Mouse (Mus musculus) megakaryocyte, embryonic 14.5 days (primary cell): ENCODE measurements at regions not wholly inside any gene's neighbourhood (a gene's known extent, or its start where the extent isn't known, plus 50 kb on each side); places are given as distances from the start of the nearest gene placed in this dataset.

Experiments used
- H3K27me3 ChIP-seq: replicated peaks from 2 replicates; pipeline ENCODE3; 2012; ENCODE audit warnings: inconsistent platforms
- H3K36me3 ChIP-seq: replicated peaks from 2 replicates; pipeline ENCODE3; 2012; ENCODE audit warnings: low read length, inconsistent platforms, mixed read lengths
- H3K4me1 ChIP-seq: 2 replicates; pipeline ENCODE4 v1.6.1; 2012; ENCODE audit warnings: inconsistent platforms
- H3K4me3 ChIP-seq: replicated peaks from 2 replicates; pipeline ENCODE3; 2012; ENCODE audit warnings: moderate library complexity, mild to moderate bottlenecking, inconsistent platforms
- H3K9me3 ChIP-seq: 2 replicates; pipeline ENCODE4 v1.6.1; 2012; ENCODE audit warnings: inconsistent platforms
- FLI1 ChIP-seq: IDR thresholded peaks from 2 replicates; pipeline ENCODE4 v1.6.1; 2012; ENCODE audit warnings: low read length, inconsistent platforms, mixed read lengths
- GATA1 ChIP-seq: IDR thresholded peaks from 3 replicates; pipeline ENCODE4 v1.6.1; 2012; ENCODE audit warnings: mixed read lengths, low read length, inconsistent platforms, borderline replicate concordance

GRCm38 (mm10) chr13:28633541-28634041 is 319.9 kb downstream of the Sox4 start:
- no peaks in the 10 kb centered on the region for H3K9me3 ChIP-seq
- H3K36me3 ChIP-seq: no peaks in the 10 kb centered on the region
- no peak for TF ChIP-seq FLI1
- no peak for TF ChIP-seq GATA1
- H3K27me3 ChIP-seq: peaks cover 2% of the 10 kb centered on the region
- H3K4me3 ChIP-seq: no peak overlapping the region
- H3K4me1 ChIP-seq: peaks cover 41% of the 10 kb centered on the region

GRCm38 (mm10) chr13:28629431-28630331 is 323.8 kb downstream of the Sox4 start:
- Histone ChIP-seq H3K9me3 (no peaks in the 10 kb centered on the region), H3K4me1 (peaks cover 41% of the 10 kb centered on the region), H3K27me3 (peaks cover 2% of the 10 kb centered on the region), H3K4me3 (peak overlapping the region; percentile 53), H3K36me3 (no peaks in the 10 kb centered on the region)
- TF ChIP-seq GATA1 (no peak), FLI1 (no peak)

GRCm38 (mm10) chr13:28628751-28629150 is 324.8 kb downstream of the Sox4 start:
- H3K27me3 ChIP-seq: peaks cover 2% of the 10 kb centered on the region
- TF ChIP-seq GATA1: no peak
- no peak for TF ChIP-seq FLI1
- H3K36me3 ChIP-seq: no peaks in the 10 kb centered on the region
- H3K4me3 ChIP-seq: no peak overlapping the region
- H3K4me1 ChIP-seq: peaks cover 41% of the 10 kb centered on the region
- no peaks in the 10 kb centered on the region for H3K9me3 ChIP-seq

- no peak for TF ChIP-seq FLI1
- TF ChIP-seq GATA1: no peak
- no peaks in the 10 kb centered on the region for H3K9me3 ChIP-seq
- H3K4me3 ChIP-seq: no peak overlapping the region
Measured at GRCm38 (mm10) chr13:28618961-28619360, 334.6 kb downstream of the Sox4 start.

GRCm38 (mm10) chr13:28617503-28617902 is 336.0 kb downstream of the Sox4 start:
- peaks cover 3% of the 10 kb centered on the region; the same call in 1 of the 2 replicates for H3K4me1 ChIP-seq
- no peaks in the 10 kb centered on the region for H3K36me3 ChIP-seq
- no peak overlapping the region for H3K4me3 ChIP-seq
- H3K9me3 ChIP-seq: peaks cover 4% of the 10 kb centered on the region; the same call in 1 of the 2 replicates
- TF ChIP-seq FLI1: no peak
- TF ChIP-seq GATA1: no peak
- H3K27me3 ChIP-seq: no peaks in the 10 kb centered on the region

More at GRCm38 (mm10) chr13:28618961-28619360, 334.6 kb downstream of the Sox4 start:
- no peaks in the 10 kb centered on the region for H3K27me3 ChIP-seq
- no peaks in the 10 kb centered on the region for H3K36me3 ChIP-seq
- H3K4me1 ChIP-seq: peaks cover 3% of the 10 kb centered on the region; the same call in 1 of the 2 replicates

- H3K36me3 ChIP-seq: no peaks in the 10 kb centered on the region
- peaks cover 5% of the 10 kb centered on the region; the same call in 1 of the 2 replicates for H3K9me3 ChIP-seq
- no peak overlapping the region for H3K4me3 ChIP-seq
- no peak for TF ChIP-seq FLI1
- no peak for TF ChIP-seq GATA1
- peaks cover 3% of the 10 kb centered on the region; the same call in 1 of the 2 replicates for H3K4me1 ChIP-seq
- H3K27me3 ChIP-seq: no peaks in the 10 kb centered on the region
Measured at GRCm38 (mm10) chr13:28616645-28617381, 336.7 kb downstream of the Sox4 start.

GRCm38 (mm10) chr13:28607551-28608114 is 345.9 kb downstream of the Sox4 start:
- Histone ChIP-seq H3K4me1 (peaks cover 27% of the 10 kb centered on the region), H3K27me3 (no peaks in the 10 kb centered on the region), H3K4me3 (no peak overlapping the region), H3K9me3 (peaks cover 3% of the 10 kb centered on the region; the same call in 1 of the 2 replicates), H3K36me3 (no peaks in the 10 kb centered on the region)
- no peak for TF ChIP-seq FLI1
- TF ChIP-seq GATA1: no peak

GRCm38 (mm10) chr13:28606651-28607050 is 346.9 kb downstream of the Sox4 start:
- no peak for TF ChIP-seq FLI1
- TF ChIP-seq GATA1: no peak
- H3K4me3 ChIP-seq: no peak overlapping the region
- no peaks in the 10 kb centered on the region for H3K9me3 ChIP-seq
- no peaks in the 10 kb centered on the region for H3K36me3 ChIP-seq
- no peaks in the 10 kb centered on the region for H3K27me3 ChIP-seq
- H3K4me1 ChIP-seq: peaks cover 27% of the 10 kb centered on the region

GRCm38 (mm10) chr13:28605833-28606232 is 347.7 kb downstream of the Sox4 start:
- Histone ChIP-seq H3K4me1 (peaks cover 33% of the 10 kb centered on the region), H3K9me3 (no peaks in the 10 kb centered on the region), H3K36me3 (no peaks in the 10 kb centered on the region), H3K4me3 (no peak overlapping the region), H3K27me3 (no peaks in the 10 kb centered on the region)
- TF ChIP-seq GATA1 (no peak), FLI1 (no peak)
